Mouse (Mus musculus): ENCODE measurements around the gene She. TPM values are rescaled to one million over a fixed set of nuclear protein-coding genes. Genes with fewer than 3 reads are reported as not detected.

Gene She
- polyA plus RNA-seq (2012; rRNA removed): 0.96 and 1.1 TPM in 2 replicates

GRCm38 (mm10) chr3:89830815-89831591 lies at the start of gene She:
Gene She (plus strand): TSS chr3:89831370.

Other genes starting within 250 kb of the She start
- 16.7 and 18.3 TPM in 2 replicates for gene Adar, start 116.3 kb upstream of the She start, polyA plus RNA-seq (2012; rRNA removed)
- 0.10 and 0.13 TPM in 2 replicates for gene Chrnb2, start 66.7 kb upstream of the She start, polyA plus RNA-seq (2012; rRNA removed)
- 12.3 and 13.2 TPM in 2 replicates for gene Ube2q1, start 57.8 kb upstream of the She start, polyA plus RNA-seq (2012; rRNA removed)
- gene Il6ra, start 81.8 kb downstream of the She start, polyA plus RNA-seq (2012; rRNA removed): 4.3 and 5.0 TPM in 2 replicates
- gene Atp8b2, start 132.1 kb downstream of the She start, polyA plus RNA-seq (2012; rRNA removed): 4.2 and 6.1 TPM in 2 replicates
- 81.8 and 82.9 TPM in 2 replicates for gene Hax1, start 167.4 kb downstream of the She start, polyA plus RNA-seq (2012; rRNA removed)
- gene 4933434E20Rik, start 220.3 kb downstream of the She start, polyA plus RNA-seq (2012; rRNA removed): 27.9 and 28.0 TPM in 2 replicates
- gene Ubap2l, start 221.3 kb downstream of the She start, polyA plus RNA-seq (2012; rRNA removed): 42.5 and 47.3 TPM in 2 replicates
- gene Tpm3, start 241.3 kb downstream of the She start, polyA plus RNA-seq (2012; rRNA removed): 79.1 and 85.0 TPM in 2 replicates

All from liver, embryonic 18 days (tissue).